Mouse (Mus musculus): Measurements from ENCODE around the gene Vmn1r14. TPM values are rescaled to one million over a fixed set of nuclear protein-coding genes. Genes with fewer than 3 reads are reported as not detected.

Vmn1r14 gene
- polyA plus RNA-seq (2012; ENCODE audit: low replicate concordance) = not detected in 2 replicates

GRCm38 (mm10) chr6:57231386-57231785, at the start of gene Vmn1r14:
TSS of gene Vmn1r14 (plus strand) at chr6:57231686.

DNA sequence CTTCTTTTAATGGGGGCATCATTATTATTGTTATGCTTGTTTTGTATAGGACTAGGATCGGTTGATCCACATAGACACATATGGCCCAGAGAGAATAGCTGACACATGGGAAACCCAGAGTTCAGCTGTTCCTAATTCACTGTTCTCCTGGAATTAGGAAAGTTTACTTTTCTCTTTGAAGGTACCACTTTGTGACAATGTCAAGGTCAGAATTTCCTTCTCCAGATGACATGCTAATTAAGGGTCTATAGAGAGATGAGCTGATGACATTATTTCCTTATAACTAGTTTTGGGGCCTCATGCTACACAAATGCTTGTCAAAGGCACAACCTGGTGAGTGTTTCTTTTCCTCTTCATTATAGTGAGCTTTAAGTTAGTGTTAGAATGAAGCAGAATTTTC, 28.5 kb upstream of the Vmn1r14 start, which contains the start of gene Vmn1r13:
Gene Vmn1r13 (plus strand): TSS at position 301 of the 400 bp plus-strand sequence.

DNA sequence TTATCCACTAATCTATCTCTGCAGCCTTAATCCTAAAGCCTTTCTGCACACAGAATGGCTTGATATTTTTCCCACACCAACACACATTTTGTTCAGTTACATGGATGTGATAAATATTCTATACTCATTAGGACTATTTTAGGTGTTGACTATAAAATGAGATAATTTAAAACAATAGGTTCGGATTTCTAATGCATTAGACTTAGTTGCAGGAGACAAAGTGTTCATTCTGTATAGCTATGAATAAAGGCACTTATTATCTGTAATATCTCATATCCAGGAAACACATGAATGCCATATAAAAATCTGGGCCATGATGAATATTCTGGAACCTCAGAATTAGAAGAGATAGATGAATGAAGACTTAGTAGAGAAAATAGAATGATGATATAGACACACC, 26.2 kb downstream of the Vmn1r14 start, which contains the start of gene Vmn1r15:
Gene Vmn1r15 (plus strand): TSS at position 301 of the 400 bp plus-strand sequence.

Other genes with a start within 250 kb of the Vmn1r14 start
- not detected in 2 replicates for gene Vmn1r6, start 234.4 kb upstream of the Vmn1r14 start, polyA plus RNA-seq (2012; ENCODE audit: low replicate concordance)
- gene Vmn1r7, start 206.4 kb upstream of the Vmn1r14 start, polyA plus RNA-seq (2012; ENCODE audit: low replicate concordance) = not detected in 2 replicates
- gene Vmn1r8, start 199.4 kb upstream of the Vmn1r14 start, polyA plus RNA-seq (2012; ENCODE audit: low replicate concordance) = not detected in 2 replicates
- not detected in 2 replicates for gene Vmn1r9, start 164.9 kb upstream of the Vmn1r14 start, polyA plus RNA-seq (2012; ENCODE audit: low replicate concordance)
- gene Vmn1r10, start 122.2 kb upstream of the Vmn1r14 start, polyA plus RNA-seq (2012; ENCODE audit: low replicate concordance) = not detected in 2 replicates
- not detected in 2 replicates for gene Vmn1r11, start 98.2 kb upstream of the Vmn1r14 start, polyA plus RNA-seq (2012; ENCODE audit: low replicate concordance)
- gene Vmn1r12, start 74.8 kb upstream of the Vmn1r14 start, polyA plus RNA-seq (2012; ENCODE audit: low replicate concordance) = not detected in 2 replicates
- gene Vmn1r13, start 28.4 kb upstream of the Vmn1r14 start, polyA plus RNA-seq (2012; ENCODE audit: low replicate concordance) = not detected in 2 replicates
- not detected in 2 replicates for gene Vmn1r15, start 26.3 kb downstream of the Vmn1r14 start, polyA plus RNA-seq (2012; ENCODE audit: low replicate concordance)
- gene Vmn1r16, start 97.8 kb downstream of the Vmn1r14 start, polyA plus RNA-seq (2012; ENCODE audit: low replicate concordance) = not detected in 2 replicates
- gene Vmn1r17, start 132.0 kb downstream of the Vmn1r14 start, polyA plus RNA-seq (2012; ENCODE audit: low replicate concordance) = not detected in 2 replicates
- not detected in 2 replicates for gene Vmn1r18, start 164.1 kb downstream of the Vmn1r14 start, polyA plus RNA-seq (2012; ENCODE audit: low replicate concordance)
- not detected in 2 replicates for gene Vmn1r19, start 172.1 kb downstream of the Vmn1r14 start, polyA plus RNA-seq (2012; ENCODE audit: low replicate concordance)
- gene Vmn1r20, start 197.2 kb downstream of the Vmn1r14 start, polyA plus RNA-seq (2012; ENCODE audit: low replicate concordance) = not detected in 2 replicates